Mouse (Mus musculus) MEL (cell line): ENCODE data around the gene Nicn1.
A peak's percentile ranks its signal among the peaks of the same experiment; 100 is the strongest.

Experiments used
- CTCF ChIP-seq, 3 experiments: IDR thresholded peaks in 2 of 3; conservative IDR thresholded peaks in 1 of 3; 2 replicates each; pipeline ENCODE4 v1.5.1; 2011 to 2012; ENCODE audit warnings: low read length in 3 of 3, low read depth in 2 of 3, mild to moderate bottlenecking in 2 of 3, improper control_type of control experiment in 1 of 3, inconsistent platforms in 1 of 3, mixed read lengths in 1 of 3, moderate library complexity in 1 of 3; ENCODE audit not compliant: control insufficient read depth in 1 of 3, insufficient read depth in 1 of 3, poor library complexity in 1 of 3, severe bottlenecking in 1 of 3
- MAX ChIP-seq: IDR thresholded peaks from 2 replicates; pipeline ENCODE4 v1.6.1; 2011; ENCODE audit warnings: low read length, improper control_type of control experiment
- NRF1 ChIP-seq: IDR thresholded peaks from 2 replicates; pipeline ENCODE4 v1.6.1; 2014; ENCODE audit warnings: low read depth, mild to moderate bottlenecking, inconsistent platforms, low read length, improper control_type of control experiment, moderate library complexity; ENCODE audit not compliant: poor library complexity, insufficient read depth, severe bottlenecking
- POLR2A ChIP-seq, 2 experiments: IDR thresholded peaks; 2 replicates each; pipeline ENCODE4 v1.6.1; 2011 to 2012; ENCODE audit warnings: low read length in 2 of 2, mild to moderate bottlenecking in 2 of 2, control low read depth in 1 of 2, improper control_type of control experiment in 1 of 2, low read depth in 1 of 2, moderate library complexity in 1 of 2; ENCODE audit not compliant: control insufficient read depth in 1 of 2, insufficient read depth in 1 of 2, poor library complexity in 1 of 2
- ZC3H11A ChIP-seq: IDR thresholded peaks from 2 replicates; pipeline ENCODE4 v1.6.1; 2012; ENCODE audit warnings: low read depth, mild to moderate bottlenecking, inconsistent platforms, low read length, improper control_type of control experiment

GRCm38 (mm10) chr9:108305629-108306520, 15.6 kb downstream of the Nicn1 start, which contains the start of the genes Rhoa and Tcta:
- TF ChIP-seq POLR2A (IDR thresholded peaks at IDR 0.05; ENCODE audit: control insufficient read depth in 1 of 2, insufficient read depth in 1 of 2, low read depth in 1 of 2, low read length in 2 of 2, poor library complexity in 1 of 2), result peak; percentile 88 to 100
- no peak for TF ChIP-seq ZC3H11A
- TF ChIP-seq CTCF (IDR thresholded peaks at IDR 0.05 in 2 of 3, conservative IDR thresholded peaks at IDR 0.05 in 1 of 3; ENCODE audit: control insufficient read depth in 1 of 3, insufficient read depth in 1 of 3, low read depth in 2 of 3, low read length in 3 of 3, poor library complexity in 1 of 3, severe bottlenecking in 1 of 3), result no peak
- peak; percentile 87 for TF ChIP-seq NRF1
- no peak; the same call in 1 of the 2 replicates for TF ChIP-seq MAX
